Mouse (Mus musculus): ENCODE measurements around the gene Dhdh.

DNA sequence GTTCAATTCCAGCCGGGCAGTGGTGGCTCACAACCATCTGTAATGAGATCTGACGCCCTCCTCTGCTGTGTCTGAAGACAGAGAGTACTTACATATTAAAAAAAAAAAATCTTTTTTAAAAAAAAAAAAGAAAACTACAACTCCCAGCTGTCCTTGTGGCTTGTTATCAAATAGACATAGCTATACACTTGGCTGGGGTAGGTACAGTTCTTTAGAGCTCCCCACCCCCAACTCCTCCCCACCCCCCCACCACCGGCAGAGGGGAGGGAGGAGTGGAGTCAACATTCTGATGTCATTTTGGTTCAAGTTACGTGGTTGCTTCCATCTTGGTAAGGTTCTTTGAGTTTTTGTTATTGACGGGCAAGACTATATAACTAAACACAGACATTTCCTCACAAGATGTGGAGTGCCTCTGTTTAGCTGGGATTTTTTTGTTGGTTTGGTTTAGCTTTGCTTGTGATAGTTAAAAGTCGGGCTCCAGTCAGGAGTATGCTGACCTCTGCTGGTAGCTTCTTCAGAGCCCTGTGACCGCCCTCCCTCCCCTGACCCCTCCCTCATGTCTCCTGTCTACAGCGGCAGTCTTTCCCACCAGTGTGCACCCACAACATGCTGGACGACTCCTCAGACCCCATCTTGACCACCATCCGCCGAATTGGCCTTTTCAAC, 41.1 kb downstream of the Dhdh start:
- TF ChIP-seq CTCF (IDR thresholded peaks at IDR 0.05; ENCODE audit: control insufficient read depth, insufficient read depth, insufficient replicate concordance, low read depth, low read length), result peak; percentile 19; the same call in 1 of the 2 replicates
- TF ChIP-seq POLR2A (IDR thresholded peaks at IDR 0.05; ENCODE audit: control insufficient read depth, low read depth, low read length), result no peak
